Mouse (Mus musculus) monocyte, adult 5-6 weeks (primary cell): Measurements from ENCODE around the gene B4galt1. TPM values are rescaled to one million over a fixed set of nuclear protein-coding genes. Genes with fewer than 3 reads are reported as not detected.
"Not testable (repeated sequence)": the region's sequence is repeated elsewhere in the genome, so short reads cannot be mapped to it uniquely, and the experiment has no call there.

ENCODE experiments used
- ATAC-seq: fragments of 153-309, 156-312 bp; replicated peaks from 2 replicates; pipeline ENCODE4 v1.8.0; 2017; ENCODE audit warnings: mild to moderate bottlenecking; ENCODE audit not compliant: low TSS enrichment, insufficient number of reproducible peaks, severe bottlenecking, poor library complexity, low FRiP score
- total RNA-seq: library from RNA; stranded (forward); fragments of 200-1000, 200-491, 200-594 nt; gene quantifications from 3 replicates; pipeline ENCODE4 v1.2.3, GENCODE M21; 2017

B4galt1 gene
- total RNA-seq, 1 experiment from 2014 or later = 27.7 TPM

DNA sequence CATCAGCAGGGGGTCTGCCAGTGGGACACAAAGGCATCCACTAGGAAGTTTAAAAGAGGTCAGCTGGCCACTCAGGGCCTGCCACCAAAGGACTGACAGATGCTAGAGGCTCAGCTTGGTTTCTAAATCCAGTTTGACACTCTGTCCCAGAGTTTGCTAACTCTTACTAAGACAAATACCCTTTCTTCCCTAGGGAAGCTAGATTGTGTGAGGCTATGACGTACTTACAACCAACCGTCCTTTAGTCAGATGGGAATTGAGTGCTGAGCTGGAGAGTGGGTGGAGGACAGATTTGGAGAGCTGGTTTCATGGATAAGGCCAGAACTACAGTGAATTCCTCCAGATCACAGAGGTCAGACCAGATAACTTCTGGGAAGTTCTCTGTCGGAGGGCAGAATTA, 52.9 kb downstream of the B4galt1 start:
- ATAC-seq = no peak

DNA sequence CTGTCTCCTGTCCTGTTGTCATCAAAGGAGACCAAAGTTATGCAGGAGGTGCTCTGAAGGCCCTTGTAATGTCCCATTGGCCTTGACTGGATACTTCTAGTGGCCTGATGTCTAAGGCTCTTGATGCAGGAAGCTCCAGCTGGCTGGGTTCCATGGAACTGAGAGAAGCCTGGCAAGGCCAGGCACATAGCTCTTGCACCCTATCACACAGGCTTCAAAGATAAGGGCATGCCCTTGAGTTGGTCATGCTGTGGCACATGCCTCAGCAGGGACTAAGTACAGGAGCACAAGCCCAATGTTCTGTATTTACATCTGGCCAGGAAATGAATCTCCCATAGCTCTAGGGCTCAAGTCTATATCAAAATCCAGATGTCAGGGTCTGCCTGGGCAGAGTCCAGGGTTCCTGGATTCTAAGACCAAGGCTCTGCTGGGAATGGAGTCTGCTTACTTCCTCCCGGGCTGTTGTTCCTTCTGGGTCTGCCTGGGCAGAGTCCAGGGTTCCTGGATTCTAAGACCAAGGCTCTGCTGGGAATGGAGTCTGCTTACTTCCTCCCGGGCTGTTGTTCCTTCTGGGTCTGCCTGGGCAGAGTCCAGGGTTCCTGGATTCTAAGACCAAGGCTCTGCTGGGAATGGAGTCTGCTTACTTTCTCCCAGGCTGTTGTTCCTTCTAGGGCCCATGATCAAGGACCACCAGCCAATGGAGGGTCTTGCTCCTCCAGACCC, 54.8 kb downstream of the B4galt1 start:
- ATAC-seq = not testable (repeated sequence)

DNA sequence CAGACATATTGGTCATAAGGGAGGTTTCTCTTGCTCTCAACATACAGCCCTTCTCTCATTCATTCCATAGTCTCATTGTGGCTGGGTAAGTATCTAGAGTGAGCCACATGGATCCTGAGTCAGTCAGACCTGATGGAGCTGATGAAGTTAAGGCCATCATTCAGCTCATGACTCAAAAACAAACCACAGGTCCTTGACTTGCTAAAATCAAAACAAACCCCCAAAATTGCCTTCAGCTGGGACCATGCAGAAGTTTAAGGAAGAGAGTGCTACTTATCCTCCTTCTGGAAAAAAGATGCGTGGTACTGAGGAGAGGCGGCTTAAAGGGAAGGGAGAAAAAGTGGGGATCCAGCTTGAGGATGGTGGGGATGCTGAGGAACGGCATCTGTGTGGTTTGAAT, 58.0 kb downstream of the B4galt1 start:
- ATAC-seq = no peak

DNA sequence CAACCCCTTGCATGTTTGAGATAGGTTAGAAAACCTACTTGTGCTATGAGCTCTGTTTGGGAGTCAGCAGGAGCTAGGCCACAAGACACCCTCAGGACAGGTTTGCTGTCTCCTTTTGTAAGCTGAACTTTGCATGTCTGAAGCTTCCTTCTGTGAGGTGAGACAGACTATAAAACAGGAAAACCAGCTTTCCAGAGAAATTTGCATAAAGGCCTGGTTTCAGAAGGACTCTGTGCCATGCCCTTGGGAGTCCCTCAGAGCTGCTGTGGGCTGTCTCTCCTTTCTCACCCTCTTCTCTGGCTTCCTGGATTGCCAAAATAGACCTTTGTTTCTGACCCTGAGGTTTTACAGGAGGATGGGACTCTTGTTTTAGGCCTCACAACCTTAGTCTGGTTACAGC, 59.5 kb downstream of the B4galt1 start:
- no peak for ATAC-seq

DNA sequence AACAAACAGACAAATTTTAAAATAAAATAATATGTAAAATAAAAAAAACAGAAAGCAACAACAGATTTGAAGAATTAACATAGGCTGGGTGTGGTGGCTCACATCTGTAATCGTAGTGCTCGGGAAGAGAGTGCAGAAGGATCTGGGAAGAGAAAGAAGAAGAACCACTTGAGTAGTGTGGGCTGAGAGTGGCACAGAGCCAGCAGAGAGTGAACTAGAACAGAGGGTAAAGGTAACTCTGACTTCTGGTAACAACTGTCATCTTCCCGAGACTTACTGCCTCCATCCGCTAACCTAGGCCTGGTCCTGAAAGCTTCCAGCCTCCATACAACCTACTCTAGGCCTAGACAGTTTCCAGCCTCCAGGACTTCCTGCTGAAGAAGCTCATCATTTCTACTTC, 62.6 kb downstream of the B4galt1 start:
- ATAC-seq = no peak

DNA sequence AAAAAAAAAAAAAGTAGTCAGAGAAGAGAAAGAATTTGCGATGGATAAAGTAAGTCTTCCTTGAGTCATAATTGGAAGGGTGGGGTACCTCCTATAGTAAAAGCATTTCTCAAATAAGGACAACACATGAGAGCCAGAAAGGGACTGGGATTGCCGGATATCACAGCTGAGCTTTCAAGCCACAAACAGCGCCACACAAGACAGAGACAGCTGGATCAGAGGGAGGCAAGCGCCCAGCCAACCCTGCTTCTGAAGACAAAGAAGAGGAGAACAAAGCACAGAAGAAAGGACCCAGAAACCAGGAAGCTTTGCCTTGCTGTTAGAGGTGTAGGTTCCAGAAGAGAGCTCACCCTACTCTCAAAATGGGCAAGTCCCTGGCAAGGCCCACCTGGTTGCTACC, 67.2 kb downstream of the B4galt1 start:
- no peak for ATAC-seq

DNA sequence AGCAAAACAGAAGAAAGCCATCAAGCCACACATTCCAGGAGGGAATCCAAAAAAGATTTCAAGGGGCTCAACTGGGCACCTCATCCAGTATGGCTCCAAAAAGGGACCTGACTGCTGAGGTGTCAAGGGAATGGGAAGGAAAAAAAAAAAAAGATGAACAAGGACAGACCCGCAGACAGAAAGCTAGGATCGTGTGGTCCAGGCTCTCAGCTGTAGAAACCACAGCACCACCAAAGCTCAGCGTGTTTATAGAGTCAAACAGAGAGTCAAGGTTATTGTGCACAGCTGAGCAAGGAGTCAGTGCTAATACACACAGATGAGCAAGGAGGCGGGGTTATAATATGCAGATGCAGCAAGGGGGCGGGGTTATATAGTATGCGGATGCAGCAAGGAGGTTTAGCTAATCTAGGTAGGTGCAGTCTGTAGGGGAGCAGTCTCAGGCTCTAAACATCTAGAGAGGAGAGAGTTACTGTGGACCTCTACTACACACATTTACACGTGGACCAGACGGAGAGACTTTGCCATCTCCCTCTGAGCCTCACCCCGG, 68.1 kb downstream of the B4galt1 start:
- ATAC-seq = no peak

DNA sequence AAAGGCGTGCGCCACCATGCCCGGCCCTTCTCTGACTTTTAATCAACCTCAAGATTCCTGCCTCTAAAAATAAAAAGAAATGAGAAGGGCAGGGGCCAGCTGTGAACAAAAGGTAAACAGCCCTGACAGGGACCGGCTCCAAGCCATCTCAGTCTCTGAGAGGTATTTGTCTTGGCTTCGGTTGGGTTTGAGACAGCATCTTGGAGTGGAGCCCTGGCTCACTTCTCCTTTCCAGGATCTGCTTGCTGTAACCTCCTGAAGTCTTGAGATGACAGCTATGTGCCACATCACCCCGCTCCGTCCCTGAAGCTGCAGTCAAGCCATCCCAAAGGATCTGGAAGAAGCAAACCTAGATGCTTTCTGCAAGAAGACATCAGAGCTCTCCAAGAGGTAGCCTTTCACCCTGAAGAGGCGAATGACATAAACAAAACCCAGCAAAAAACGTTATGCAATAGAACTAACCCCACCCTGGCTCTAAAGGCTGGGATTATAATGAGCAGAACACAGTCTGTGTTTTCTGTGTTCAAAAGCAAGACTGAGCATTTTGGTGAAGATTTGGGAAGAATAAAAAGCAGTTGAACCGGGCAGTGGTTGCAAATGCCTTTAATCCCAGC, 69.1 kb downstream of the B4galt1 start:
- ATAC-seq = no peak

DNA sequence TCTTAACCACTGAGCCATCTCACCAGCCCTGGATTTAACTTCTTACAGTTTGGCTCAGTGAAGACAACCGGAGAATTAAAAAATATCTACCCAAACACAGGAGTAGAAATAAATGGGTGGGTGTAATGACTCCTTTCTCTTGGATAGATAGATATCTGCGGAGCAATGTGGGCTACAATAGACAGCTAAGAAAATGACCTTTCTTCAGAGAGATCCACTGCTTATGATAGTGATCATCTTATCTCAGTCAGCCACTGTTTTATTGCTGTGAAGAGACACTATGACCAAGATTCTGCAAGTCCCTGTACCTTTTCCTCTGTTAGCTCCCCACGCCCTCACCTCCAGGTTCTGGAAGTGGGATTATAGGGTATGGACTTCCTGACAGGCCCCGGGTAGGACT, 70.8 kb downstream of the B4galt1 start:
- ATAC-seq = no peak

DNA sequence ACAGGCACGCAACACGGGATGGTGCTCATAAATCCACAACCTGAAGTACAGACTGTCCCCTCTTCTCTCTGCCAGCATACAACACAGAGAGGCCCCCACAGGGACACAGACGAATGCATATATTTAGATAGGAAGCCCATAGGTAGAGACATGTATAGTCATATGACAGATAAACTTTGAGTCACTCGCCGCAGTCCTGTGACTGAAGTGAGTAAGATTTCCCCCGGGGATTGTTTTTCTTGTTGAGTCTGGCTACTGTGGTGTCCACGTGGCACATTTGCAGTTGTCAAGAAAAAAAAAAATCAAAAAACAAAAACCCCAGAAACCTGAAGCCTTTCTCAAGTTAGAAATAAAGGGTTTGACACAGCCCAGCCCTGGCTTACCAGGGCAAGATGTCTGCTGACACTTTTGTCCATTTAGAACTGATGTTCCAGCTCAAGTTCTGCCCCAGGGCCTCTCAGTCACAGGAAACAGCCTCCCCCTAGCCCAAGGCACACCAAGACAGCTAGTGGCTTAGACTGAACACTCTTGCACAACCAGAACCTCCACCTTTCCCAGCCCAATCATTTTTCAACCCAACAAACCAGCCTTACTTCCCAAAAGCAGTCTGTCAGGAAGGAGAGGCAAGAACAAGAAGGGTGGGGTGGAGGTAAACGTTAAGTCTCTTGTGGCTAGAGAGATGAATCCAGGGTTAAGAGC, 71.9 kb downstream of the B4galt1 start:
- peak; percentile 52; the same call in 1 of the 2 replicates for ATAC-seq

DNA sequence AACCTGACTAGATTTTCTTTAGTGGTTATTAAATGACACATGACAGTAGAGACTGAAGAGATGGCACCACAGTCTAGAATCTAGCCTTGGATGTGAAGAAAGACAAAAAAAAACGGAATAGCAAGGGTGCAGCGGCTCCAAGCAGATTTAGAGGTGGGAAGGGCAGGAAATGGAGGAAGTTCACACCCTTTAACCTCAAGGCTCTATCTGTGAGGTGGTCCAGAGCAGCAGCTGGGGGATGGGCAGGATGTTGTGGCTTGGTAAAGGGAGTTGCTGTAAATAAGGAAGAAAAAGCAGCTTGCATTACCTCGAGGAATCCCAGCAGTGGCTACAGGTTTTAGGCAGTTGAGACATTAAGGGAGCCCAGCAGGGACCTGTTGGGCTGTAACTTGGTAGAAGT, 72.7 kb downstream of the B4galt1 start:
- peak; percentile 89 for ATAC-seq

DNA sequence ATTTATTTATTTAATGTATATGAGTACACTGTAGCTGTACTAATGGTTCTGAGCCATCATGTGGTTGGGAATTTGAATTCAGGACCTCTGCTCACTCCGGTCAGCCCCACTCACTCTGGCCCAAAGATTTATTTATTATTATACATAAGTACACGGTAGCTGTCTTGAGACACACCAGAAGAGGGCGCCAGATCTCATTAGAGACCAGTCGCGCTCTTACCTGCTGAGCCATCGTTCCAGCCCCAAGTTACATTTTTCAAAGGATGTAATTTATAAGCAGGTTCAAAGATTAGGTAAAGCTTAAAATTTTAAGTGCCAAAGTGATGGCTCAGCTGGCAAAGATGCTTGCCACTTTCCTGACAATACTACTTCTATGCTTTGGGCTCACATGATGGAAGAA, 75.1 kb downstream of the B4galt1 start:
- ATAC-seq = no peak

DNA sequence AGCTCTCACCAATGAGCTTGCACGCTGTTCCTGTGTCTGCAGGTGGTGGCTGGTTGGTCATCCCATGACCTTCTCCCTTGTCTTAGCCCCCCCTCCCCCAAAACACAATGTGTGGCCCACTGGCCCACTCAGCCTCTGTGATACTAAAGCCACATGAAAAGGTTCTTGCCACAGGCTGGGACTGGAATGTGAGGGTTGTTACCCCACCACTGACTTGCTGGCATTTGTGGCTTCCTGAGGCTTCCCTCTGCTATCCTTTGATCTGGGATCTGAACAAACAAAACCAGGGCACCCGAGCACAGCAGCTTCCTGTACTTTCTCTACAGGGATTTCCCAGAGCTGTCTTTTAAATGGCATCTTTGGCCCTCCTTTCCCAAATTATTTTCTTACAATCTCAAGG, 76.7 kb downstream of the B4galt1 start:
- no peak for ATAC-seq

DNA sequence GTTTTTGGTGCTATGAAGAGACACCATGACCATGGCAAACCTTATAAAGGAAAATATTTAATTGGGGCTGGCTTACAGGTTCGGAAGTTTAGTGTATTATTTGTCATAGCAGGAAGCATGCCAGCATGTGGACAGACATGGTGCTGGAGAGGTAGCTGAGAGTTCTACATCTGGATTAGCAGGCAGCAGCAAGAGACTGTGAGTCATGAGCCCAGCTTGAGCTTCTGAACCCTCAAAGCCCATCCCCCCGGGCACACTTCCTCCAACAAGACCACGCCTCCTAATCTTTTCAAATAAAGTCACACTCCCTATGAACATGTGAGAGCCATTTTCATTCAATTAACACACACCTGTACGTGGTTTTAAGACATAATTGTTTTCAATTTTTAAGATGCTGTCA, 77.4 kb downstream of the B4galt1 start:
- ATAC-seq = no peak

DNA sequence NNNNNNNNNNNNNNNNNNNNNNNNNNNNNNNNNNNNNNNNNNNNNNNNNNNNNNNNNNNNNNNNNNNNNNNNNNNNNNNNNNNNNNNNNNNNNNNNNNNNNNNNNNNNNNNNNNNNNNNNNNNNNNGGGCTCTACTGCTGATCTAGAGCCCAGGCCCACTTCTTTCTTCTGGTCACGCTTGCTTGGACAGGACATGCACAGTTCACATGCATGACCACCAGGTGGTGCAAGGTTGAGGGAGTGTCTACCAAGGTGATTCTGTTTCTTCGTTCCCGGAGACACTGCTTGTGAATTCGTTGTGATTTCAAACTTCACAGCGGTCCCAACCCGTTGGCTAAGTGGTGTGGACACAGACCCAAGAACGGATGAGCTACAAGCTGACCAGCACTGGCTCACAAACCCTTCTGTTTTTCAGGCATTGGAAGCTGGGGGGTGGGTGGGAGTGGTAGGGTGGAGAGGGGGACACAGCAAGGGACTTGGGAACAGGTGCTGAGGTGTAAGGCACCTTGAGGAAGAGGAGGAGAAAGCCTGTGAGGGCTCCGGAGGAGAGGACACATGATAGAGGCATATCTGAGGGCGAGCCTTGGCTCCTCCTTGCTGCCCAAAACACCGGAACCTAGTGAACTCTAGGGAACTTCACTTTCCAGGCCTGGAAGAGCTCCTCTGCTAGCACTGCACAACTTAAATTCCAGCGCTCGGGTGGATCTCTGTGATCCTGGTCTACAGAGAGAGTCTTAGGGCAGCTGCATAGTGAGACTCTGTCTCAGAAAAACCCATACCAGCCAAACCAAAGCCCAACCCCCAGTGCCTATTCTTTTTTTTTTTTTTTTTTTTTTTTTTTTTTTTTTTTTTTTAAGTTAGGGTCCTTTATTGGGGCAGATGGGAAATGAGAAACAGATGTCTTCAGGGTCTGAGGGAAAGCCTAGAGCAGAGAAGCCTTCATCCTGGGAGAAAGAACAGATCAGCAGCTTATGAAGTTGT, 79.2 kb downstream of the B4galt1 start:
- ATAC-seq = peak; percentile 73

DNA sequence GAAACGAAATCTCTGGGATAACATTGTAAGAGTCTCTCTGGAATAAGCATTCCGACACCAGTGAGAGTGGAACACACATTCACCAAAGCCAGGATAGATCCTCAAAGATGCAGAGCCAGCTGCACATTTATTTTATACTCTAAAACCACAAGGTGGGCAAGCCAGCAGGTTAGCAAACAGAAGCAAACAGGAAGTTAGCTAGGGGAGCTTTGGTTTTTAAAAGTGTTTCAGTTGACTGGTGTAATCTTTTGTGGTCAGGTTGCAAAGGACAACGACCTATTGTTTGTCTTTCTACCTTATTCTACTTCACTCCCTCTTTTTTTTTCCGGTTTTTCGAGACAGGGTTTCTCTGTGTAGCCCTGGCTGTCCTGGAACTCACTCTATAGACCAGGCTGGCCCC, 93.9 kb downstream of the B4galt1 start:
- no peak for ATAC-seq

DNA sequence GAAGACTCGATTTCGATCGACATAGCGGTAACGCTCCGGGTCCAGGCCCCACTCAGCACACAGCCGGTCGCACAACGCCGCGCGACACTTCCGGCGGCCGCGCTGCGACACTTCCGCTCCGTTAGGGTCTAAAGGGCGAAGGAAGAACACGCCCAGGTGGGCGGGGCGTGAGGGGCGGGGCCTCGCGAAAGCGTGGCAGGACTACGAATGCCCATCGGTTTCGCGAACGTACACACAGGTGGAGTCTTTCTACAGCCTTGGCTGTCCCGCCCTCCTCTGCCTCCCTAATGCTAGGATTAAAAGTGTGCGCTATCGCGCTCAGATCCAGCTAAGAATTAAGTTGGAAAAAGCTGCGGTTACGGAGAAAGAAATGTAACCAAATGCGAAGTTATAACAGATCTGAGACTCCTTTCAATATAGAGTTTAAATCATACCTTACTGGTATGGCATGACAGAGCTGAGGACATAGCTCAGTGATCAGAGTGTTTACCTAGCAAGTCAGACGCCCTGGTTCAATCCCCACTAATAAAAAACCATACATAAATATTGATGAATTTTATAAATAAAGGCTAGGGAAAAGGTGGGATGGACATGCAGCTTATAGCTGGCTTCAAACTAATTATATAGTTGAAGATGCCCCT, 95.9 kb downstream of the B4galt1 start, which contains the start of gene Smu1:
Gene Smu1, minus strand, starts transcription at position 144 of the 641 bp plus-strand sequence.
- ATAC-seq = peak; percentile 95

DNA sequence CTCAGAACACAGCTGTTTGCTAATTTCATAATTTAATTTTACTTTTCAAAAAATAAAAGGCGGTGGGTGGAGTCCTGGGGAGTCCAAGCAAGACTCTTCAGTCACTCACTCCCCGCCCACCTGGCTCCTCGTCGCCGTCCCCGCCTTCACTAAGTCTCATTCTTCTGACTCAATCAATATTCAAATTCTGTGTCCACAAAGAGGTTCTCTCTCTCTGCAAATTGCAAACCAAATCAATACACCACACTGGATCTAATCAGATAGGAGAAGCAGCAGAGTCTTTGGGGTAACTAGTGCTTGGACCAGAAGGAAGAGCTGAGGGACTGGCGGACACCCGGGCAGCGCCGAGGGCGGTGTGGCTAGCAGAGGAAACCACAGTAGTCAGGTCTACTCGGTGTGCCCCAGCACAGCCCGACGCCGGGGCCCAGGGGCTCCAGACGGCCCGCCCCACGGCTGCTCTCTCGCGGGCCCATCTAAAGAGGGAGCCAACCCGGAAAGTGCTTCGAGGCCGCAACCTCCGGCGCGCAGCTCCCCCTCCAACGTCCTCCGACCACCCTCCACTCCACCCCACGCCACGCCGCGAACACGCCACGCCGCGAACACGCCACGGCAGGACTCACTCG, 96.5 kb downstream of the B4galt1 start:
- ATAC-seq = peak; percentile 41
